Mouse (Mus musculus) kidney, postnatal 25 days (tissue): Measurements from ENCODE around the gene Rps15.
A peak's percentile ranks its signal among the peaks of the same experiment; 100 is the strongest.
"Not testable (repeated sequence)": the region's sequence is repeated elsewhere in the genome, so short reads cannot be mapped to it uniquely, and the experiment has no call there.

ENCODE experiments used
- DNase-seq, 2 experiments: peaks; one replicate each; pipeline ENCODE4 v3.0.0; 2021; ENCODE audit warnings: mixed read lengths in 2 of 2

Rps15 gene

DNA sequence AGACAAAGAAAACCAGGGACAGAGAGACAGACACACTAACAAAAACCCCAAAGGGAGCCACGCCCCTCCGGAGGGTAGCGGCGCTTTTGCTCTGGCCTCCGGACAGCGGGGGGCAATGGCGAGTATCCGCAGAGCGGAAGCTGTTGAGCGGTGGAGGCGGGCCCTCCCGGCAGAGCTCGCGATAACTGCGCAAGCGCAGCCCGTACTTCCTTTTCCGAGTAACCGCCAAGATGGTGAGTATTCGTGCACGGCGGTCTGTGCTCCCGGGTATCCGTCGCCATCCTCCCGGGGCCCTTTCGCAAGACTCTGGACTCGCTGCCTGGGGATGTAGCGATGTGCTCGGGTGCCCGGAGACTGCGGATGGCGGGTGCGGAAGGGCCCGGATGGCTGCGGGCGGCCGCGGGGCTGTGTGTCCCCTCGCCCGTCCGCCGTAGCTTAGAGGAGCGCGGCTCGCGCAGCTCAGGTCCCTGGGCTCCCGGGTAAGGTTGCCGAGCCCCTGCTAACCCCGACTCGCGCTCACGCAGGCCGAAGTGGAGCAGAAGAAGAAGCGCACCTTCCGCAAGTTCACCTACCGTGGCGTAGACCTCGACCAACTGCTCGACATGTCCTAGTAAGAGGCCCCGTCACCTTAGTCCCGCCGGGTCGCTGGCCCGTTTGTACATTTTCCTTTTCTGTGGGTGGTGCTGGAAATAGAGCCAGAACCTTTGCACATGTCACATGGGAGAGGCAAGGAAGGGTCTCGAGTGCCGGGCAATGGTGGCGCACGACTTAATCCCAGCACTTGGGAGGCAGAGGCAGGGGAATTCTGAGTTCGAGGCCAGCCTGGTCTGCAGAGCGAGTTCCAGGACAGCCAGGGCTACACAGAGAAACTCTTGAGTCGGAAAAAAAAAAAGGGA, at the start of gene Rps15:
Gene Rps15 (plus strand): TSS at position 203 of the 896 bp plus-strand sequence.
- peak; percentile 96 to 97 for DNase-seq

- DNase-seq: no peak
Measured at GRCm38 (mm10) chr10:80242607-80243006, 49.6 kb upstream of the Rps15 start.

- DNase-seq: peak; percentile 42 to 71
Measured at GRCm38 (mm10) chr10:80244791-80245399, 47.4 kb upstream of the Rps15 start.

- peak; percentile 84 to 94 for DNase-seq
Measured at GRCm38 (mm10) chr10:80245600-80245999, 46.7 kb upstream of the Rps15 start.

DNA sequence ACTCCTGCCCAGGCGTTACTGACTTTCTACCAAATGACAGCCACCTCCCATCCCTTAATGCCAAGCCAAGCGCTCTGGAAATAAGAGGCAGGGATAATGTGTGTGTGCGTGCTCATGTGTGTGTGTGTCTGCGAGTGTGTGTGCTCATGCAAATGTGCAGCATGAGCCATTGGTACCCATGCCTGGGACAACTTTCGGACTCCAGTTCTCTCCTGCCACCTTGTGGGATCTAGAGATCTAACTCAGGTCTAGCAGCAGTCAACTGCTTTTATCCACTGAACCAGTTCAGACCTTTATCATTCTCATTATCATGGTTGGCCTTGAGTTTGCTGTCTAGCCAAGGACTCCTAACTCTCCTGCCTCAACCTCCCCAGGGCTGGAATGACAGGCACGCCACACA, 44.4 kb upstream of the Rps15 start:
- peak in 1 of 2 experiments; percentile 48 for DNase-seq

DNA sequence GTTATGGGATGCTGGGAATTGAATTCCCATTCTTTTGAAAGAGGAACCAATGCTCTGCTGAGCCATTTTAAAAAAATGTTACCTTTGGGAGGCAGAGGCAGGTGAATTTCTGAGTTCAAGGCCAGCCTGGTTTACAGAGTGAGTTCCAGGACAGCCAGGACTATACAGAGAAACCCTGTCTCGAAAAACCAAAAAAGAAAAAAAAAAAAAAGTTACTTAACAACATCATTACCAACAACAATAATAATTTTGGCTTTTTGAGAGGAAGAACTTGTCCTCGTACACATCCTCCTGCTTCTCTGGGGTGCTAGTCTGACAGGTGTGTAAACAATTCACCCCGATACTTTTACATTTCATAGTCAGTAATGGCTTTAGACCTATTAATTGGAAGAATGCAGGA, 43.8 kb upstream of the Rps15 start:
- DNase-seq: not testable (repeated sequence)

DNA sequence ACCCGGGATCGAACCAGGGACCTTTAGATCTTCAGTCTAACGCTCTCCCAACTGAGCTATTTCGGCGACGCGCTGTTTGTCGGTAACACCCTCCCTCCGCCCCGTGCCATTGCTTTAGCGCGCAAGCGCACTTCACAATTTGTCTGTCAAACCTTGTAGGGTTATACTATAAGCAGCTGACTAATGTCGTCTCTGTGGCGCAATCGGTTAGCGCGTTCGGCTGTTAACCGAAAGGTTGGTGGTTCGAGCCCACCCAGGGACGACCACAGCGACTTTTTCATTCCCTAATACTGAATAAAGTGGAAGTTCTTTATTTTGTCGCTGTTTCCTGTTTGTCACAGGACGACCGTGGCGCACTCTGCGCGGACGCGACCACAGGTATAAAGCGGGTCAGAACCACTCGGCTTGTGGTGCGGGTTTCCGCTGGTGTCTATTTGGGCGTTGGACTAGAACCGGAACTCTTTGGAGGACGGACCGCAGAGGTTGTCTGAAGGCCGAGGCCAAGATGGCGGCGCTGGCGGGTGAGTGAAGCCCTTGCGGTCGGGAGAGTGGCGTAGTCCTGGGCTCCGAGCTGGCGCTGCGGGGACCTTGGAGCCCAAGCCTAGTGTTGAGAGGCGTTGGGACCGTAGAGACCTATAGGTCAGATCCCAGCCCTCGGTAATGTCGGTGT, 43.1 kb upstream of the Rps15 start, which contains the start of gene Ndufs7:
Gene Ndufs7 (plus strand): TSS at position 151 of the 670 bp plus-strand sequence.
- DNase-seq: peak; percentile 95

GRCm38 (mm10) chr10:80250059-80250458, 42.2 kb upstream of the Rps15 start:
- no peak for DNase-seq

- DNase-seq: no peak
Measured at GRCm38 (mm10) chr10:80250573-80250972, 41.7 kb upstream of the Rps15 start.

DNA sequence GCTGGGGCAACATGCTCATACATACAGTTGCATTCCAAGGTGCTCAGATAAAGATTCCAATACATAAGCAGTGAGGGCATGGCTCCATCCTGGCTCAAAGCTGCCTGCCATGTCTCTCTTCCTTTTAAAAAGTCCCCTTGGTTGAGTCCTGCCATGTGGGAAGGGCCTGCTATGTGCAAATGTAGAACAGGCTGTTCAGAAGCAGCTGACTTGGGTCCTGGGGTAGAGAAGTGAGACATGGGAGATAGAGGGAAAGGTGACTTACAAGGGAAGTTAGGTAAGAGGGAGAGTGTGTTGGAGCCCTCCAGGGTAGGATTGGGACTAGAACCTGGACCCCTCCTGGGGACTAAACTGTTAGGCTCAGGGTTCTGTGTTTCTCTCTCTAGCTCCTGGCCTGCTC, 40.2 kb upstream of the Rps15 start:
- no peak for DNase-seq

GRCm38 (mm10) chr10:80252493-80253274, 39.6 kb upstream of the Rps15 start:
- DNase-seq: no peak

GRCm38 (mm10) chr10:80253551-80253950, 38.7 kb upstream of the Rps15 start:
- DNase-seq: no peak

DNA sequence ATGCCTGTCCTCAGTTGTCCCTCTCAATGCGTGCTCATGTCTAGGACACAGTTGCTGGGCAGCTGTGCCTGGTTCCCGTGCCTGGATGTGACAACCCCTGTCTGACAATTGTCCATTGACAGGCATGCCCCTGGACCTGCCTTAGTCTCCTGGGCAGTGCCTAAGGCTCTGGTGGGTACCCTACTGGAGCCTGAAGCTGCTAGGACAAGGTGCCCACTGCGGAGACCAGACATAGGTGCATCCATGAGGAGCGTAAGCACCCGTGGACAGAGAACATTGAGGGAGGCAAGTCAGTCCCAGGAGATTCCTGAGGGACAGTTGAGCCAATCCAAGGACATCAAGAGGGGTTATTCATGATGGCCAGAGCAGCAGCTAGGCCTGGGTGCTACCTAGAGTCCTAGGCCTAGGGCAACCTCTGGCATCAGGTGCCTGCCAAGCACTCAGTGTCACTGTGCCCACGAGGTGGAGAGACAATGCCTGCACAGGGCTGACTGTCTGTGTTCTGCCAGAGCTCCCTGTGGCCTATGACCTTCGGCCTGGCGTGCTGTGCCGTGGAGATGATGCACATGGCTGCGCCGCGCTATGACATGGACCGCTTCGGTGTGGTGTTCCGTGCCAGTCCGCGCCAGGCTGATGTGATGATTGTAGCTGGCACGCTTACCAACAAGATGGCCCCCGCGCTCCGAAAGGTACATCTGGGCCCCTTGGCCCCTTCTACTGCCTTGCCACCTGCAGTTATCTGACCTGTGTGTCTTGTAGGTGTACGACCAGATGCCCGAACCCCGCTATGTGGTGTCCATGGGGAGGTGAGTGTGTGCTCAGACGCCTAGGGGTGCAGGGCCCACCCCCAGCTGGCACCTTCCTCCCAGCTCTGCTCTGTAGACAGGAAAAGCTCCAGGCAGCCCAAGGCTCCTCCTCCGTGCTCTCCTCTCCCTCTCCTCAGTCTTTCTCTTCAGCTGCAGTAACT, 37.6 kb upstream of the Rps15 start:
- DNase-seq: peak in 1 of 2 experiments; percentile 41

GRCm38 (mm10) chr10:80255881-80256535, 36.2 kb upstream of the Rps15 start:
- DNase-seq: peak; percentile 70 to 79

- DNase-seq: peak in 1 of 2 experiments; percentile 55
Measured at GRCm38 (mm10) chr10:80257936-80258335, 34.3 kb upstream of the Rps15 start.

GRCm38 (mm10) chr10:80258752-80259462, 33.3 kb upstream of the Rps15 start:
- DNase-seq: no peak

DNA sequence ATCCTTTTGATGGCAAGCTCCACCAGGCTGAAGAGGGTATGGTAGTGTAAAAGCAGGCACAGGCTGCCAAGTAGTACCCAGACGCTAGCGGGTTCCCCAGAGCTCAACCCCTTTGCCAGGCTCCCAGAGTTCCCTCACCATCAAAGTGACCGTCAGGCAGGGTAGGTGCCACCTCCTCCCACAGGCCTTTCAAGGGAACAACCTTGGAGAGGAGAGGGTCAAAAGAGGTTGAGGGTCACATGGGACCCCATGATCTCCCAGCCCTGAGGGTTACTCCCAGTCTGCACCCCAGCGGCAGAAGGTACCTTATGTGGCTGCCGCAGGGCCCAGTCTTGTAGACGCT, 32.8 kb upstream of the Rps15 start:
- peak in 1 of 2 experiments; percentile 49 for DNase-seq

DNA sequence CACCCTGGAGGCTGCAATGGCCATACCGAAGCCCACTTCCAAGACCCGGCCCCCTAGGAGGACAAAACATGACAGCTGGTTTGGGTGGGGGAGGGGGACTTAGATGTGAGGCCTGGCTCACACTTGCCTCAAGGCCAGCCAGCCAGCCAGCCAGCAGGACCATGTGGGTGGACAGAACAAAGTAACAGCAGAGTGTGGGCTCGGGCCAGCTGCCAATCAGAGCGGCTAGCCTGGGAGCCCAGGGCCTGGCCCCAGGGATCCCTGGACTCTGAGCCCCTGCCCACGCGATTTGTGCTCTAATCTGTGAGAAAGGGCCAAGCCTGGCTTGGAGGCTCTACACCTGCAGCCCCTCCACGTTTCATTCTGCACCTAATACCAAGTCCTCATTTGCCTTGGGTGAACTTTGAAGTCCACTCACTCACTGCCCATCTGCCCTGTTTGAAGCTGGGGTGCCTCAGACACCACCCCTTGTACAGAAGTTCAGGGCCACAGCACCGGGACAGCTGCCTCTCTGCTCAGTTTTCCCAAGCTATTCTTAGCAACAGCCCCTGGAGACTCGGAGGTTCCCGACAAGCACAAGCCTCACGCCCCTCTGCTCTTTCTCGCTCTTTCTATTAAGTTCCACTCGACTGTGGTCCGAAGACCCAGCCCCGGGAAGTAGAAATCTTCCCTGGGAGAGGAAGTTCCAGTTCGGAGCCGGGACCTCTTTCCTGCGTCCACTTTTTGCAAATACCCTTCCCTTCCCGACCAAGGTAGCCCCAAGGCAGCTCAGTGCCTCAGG, 32.2 kb upstream of the Rps15 start:
- DNase-seq: peak; percentile 83 to 94
